16 mouse cellular contexts compared by ENCODE assay signal in the genomic region with DNA sequence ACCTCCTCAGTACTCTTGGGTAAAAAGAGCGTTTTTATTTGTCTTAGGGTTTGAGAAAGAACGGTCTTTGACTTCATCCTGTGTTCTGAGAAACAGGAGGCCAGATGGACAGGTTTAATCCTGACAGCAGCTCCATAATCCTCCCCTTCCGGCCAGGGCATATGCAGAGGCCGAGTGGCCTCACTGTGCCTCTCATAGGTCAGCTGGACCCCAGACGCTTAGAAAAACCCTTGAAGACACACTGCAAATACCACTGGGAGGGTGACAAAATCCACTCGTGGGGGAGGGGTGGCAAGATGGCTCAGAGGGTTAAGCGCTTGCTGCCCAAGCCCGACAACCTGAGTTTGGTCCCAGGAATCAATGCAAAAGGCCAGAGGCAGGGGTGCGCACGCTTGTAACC.
DNase-seq lines count a peak whose midpoint lies in the region; ATAC-seq and TF ChIP-seq lines count a peak whose summit lies in the region.
"Had no signal": no experiment of that assay in that cellular context is flagged by ENCODE, and none has a peak within 500 bp of the region (broad histone marks: within the 10 kb centered on the region; RNA-seq: fewer than 3 reads in every experiment).

No protein-coding gene starts in this region.

- DNase-seq in forebrain, embryonic 10.5 days (ENCODE audit: extremely low spot score, low spot score) = no peak
- DNase-seq in heart, postnatal 0 days (ENCODE audit: low spot score) = no peak
- no peak for DNase-seq in heart, postnatal 36 days
- peak; percentile 23 for DNase-seq in embryonic facial prominence, embryonic 10.5 days (ENCODE audit: low spot score)
- DNase-seq in retina, adult 2 months (ENCODE audit: low read depth, low spot score) = peak; percentile 69
- no peak for DNase-seq in urinary bladder, postnatal 14 days (ENCODE audit: low spot score)
- DNase-seq: adrenal gland, adult 2 months; cerebellum, adult 2 months; kidney, adult 11 months; kidney, postnatal 25 days; spleen, adult 18-20 months; thymus, postnatal 4 days had no signal

- no peak for TF ChIP-seq CTCF in heart, postnatal 0 days (IDR thresholded peaks at IDR 0.05; ENCODE audit: low read depth)

- ATAC-seq in forebrain, embryonic 12.5 days (ENCODE audit: low FRiP score) = no peak
- ATAC-seq in heart, postnatal 0 days (ENCODE audit: insufficient read depth, low read depth) = no peak
- no peak for ATAC-seq in megakaryocyte progenitor cell, adult 5-6 weeks (replicated peaks; ENCODE audit: poor library complexity)

- peaks cover 55% of the 10 kb centered on the region for H3K4me1 ChIP-seq in forebrain, embryonic 10.5 days
- H3K4me1 ChIP-seq in forebrain, embryonic 12.5 days = peaks cover 36% of the 10 kb centered on the region
- peaks cover 43% of the 10 kb centered on the region for H3K4me1 ChIP-seq in heart, postnatal 0 days (ENCODE audit: control insufficient read depth, insufficient read depth)
- H3K4me1 ChIP-seq in embryonic facial prominence, embryonic 10.5 days = peaks cover 45% of the 10 kb centered on the region

- H3K4me2 ChIP-seq in forebrain, embryonic 12.5 days = no peak overlapping the region; the same call in 1 of the 2 replicates
- no peak overlapping the region for H3K4me2 ChIP-seq in heart, postnatal 0 days (ENCODE audit: low read depth, low read length)
- H3K4me2 ChIP-seq: limb, embryonic 12.5 days had no signal

- H3K9ac ChIP-seq in forebrain, embryonic 12.5 days = no peak overlapping the region
- no peak overlapping the region for H3K9ac ChIP-seq in heart, postnatal 0 days (replicated peaks; ENCODE audit: low read depth, low read length)
- H3K9ac ChIP-seq: limb, embryonic 12.5 days had no signal

- peak overlapping the region; percentile 72 for H3K27ac ChIP-seq in forebrain, embryonic 10.5 days
- H3K27ac ChIP-seq in forebrain, embryonic 12.5 days = no peak overlapping the region
- peak overlapping the region; percentile 69 for H3K27ac ChIP-seq in heart, postnatal 0 days (ENCODE audit: low read depth)
- H3K27ac ChIP-seq in embryonic facial prominence, embryonic 10.5 days (replicated peaks) = peak overlapping the region; percentile 37
- H3K27ac ChIP-seq: limb, embryonic 12.5 days had no signal

- intact Hi-C loops in heart, postnatal 36 days (cut with DNase I) = loop anchor here (2.0 kb wide), 1 partner anchor 19 kb away; no protein-coding TSS in a partner anchor

- H3K36me3 ChIP-seq in forebrain, embryonic 10.5 days (replicated peaks) = peaks cover 47% of the 10 kb centered on the region
- peaks cover 18% of the 10 kb centered on the region for H3K36me3 ChIP-seq in forebrain, embryonic 12.5 days (replicated peaks)
- H3K36me3 ChIP-seq in heart, postnatal 0 days (replicated peaks; ENCODE audit: control insufficient read depth, insufficient read depth, low read length) = peaks cover 13% of the 10 kb centered on the region; the same call in 1 of the 2 replicates
- peaks cover 26% of the 10 kb centered on the region for H3K36me3 ChIP-seq in embryonic facial prominence, embryonic 10.5 days (replicated peaks)

- no peaks in the 10 kb centered on the region for H3K27me3 ChIP-seq in forebrain, embryonic 10.5 days (ENCODE audit: poor library complexity, severe bottlenecking)
- no peaks in the 10 kb centered on the region for H3K27me3 ChIP-seq in forebrain, embryonic 12.5 days
- no peaks in the 10 kb centered on the region for H3K27me3 ChIP-seq in heart, postnatal 0 days (ENCODE audit: control insufficient read depth, insufficient read depth, low read length)
- no peaks in the 10 kb centered on the region for H3K27me3 ChIP-seq in embryonic facial prominence, embryonic 10.5 days (replicated peaks; ENCODE audit: low read depth, poor library complexity, severe bottlenecking)
- H3K27me3 ChIP-seq: limb, embryonic 12.5 days had no signal

- no peak for TF ChIP-seq EP300 in heart, postnatal 0 days (IDR thresholded peaks at IDR 0.05; ENCODE audit: low read depth)

- H3K4me3 ChIP-seq in forebrain, embryonic 10.5 days = no peak overlapping the region
- H3K4me3 ChIP-seq in forebrain, embryonic 12.5 days (replicated peaks) = no peak overlapping the region
- no peak overlapping the region for H3K4me3 ChIP-seq in heart, postnatal 0 days (ENCODE audit: low read depth, low read length)
- no peak overlapping the region for H3K4me3 ChIP-seq in embryonic facial prominence, embryonic 10.5 days
- H3K4me3 ChIP-seq: erythroblast, embryonic 14.5 days; limb, embryonic 12.5 days had no signal

- WGBS in forebrain, embryonic 10.5 days = 31% methylated on average over 10 of the region's 10 CpGs
- WGBS in forebrain, embryonic 12.5 days = 28% methylated on average over 10 of the region's 10 CpGs
- 58% methylated on average over 10 of the region's 10 CpGs for WGBS in heart, postnatal 0 days
- WGBS in embryonic facial prominence, embryonic 10.5 days = 42% methylated on average over 10 of the region's 10 CpGs

- H3K9me3 ChIP-seq in forebrain, embryonic 10.5 days = no peaks in the 10 kb centered on the region
- H3K9me3 ChIP-seq in forebrain, embryonic 12.5 days = no peaks in the 10 kb centered on the region
- H3K9me3 ChIP-seq in heart, postnatal 0 days (replicated peaks; ENCODE audit: control insufficient read depth, low read length) = no peaks in the 10 kb centered on the region
- H3K9me3 ChIP-seq in embryonic facial prominence, embryonic 10.5 days = no peaks in the 10 kb centered on the region
- H3K9me3 ChIP-seq: limb, embryonic 12.5 days had no signal

Comparison
In these comparisons a context has a peak if more than half of its experiments do, and no peak if none do; other contexts are left out.
1. DNase-seq: peak in embryonic facial prominence, embryonic 10.5 days (single experiment) and retina, adult 2 months (single experiment); none in forebrain, embryonic 10.5 days (single experiment), heart, postnatal 0 days (single experiment), heart, postnatal 36 days (0 of 2) and urinary bladder, postnatal 14 days (single experiment).